Comparison of ENCODE assay signal across 17 mouse cellular contexts in genomic region chr4:151640971-151641370, GRCm38 (mm10).
DNase-seq lines count a peak whose midpoint lies in the region; TF ChIP-seq lines count a peak whose summit lies in the region.
"Had no signal": no experiment of that assay in that cellular context is flagged by ENCODE, and none has a peak within 500 bp of the region (broad histone marks: within the 10 kb centered on the region; RNA-seq: fewer than 3 reads in every experiment).

No protein-coding gene starts in this region.

- peaks cover 11% of the 10 kb centered on the region for H3K4me1 ChIP-seq in cerebellum, adult 2 months (ENCODE audit: control insufficient read depth, insufficient read depth, low read length)

- no peaks in the 10 kb centered on the region for H3K27me3 ChIP-seq in cerebellum, adult 2 months (ENCODE audit: control insufficient read depth, insufficient read depth, low read length)
- H3K27me3 ChIP-seq: hindbrain, embryonic 15.5 days had no signal

- no peak overlapping the region for H3K27ac ChIP-seq in cerebellum, adult 2 months (ENCODE audit: insufficient read depth, low read length)
- H3K27ac ChIP-seq: embryonic facial prominence, embryonic 10.5 days; heart, embryonic 13.5 days; hindbrain, embryonic 15.5 days had no signal

- peak; percentile 34 to 60 for DNase-seq in frontal cortex, postnatal 36 days (ENCODE audit: low spot score in 2 of 2)
- DNase-seq in frontal cortex, postnatal 14 days (ENCODE audit: low spot score in 2 of 2): no peak
- peak; percentile 46 for DNase-seq in right cerebral cortex, adult 18-20 months
- DNase-seq in right cerebral cortex, postnatal 14 days: no peak
- peak; percentile 15 to 43 for DNase-seq in left cerebral cortex, postnatal 14 days (ENCODE audit: low spot score in 2 of 2)
- peak; percentile 76 for DNase-seq in telencephalon, adult 2 months (ENCODE audit: low read depth, low spot score)
- no peak for DNase-seq in cerebellum, adult 2 months
- DNase-seq: adrenal gland, adult 8-10 months; adrenal gland, postnatal 36 days; cerebellum, adult 11 months; cerebellum, adult 9-10 months; cerebellum, postnatal 25 days; gastrocnemius, postnatal 14 days; heart, postnatal 36 days had no signal

- no peak for TF ChIP-seq CTCF in cerebellum, adult 2 months (IDR thresholded peaks at IDR 0.05; ENCODE audit: borderline replicate concordance, insufficient read depth, low read depth, low read length)

- TF ChIP-seq POLR2A in cerebellum, adult 2 months (IDR thresholded peaks at IDR 0.05; ENCODE audit: borderline replicate concordance, insufficient read depth, low read length): no peak

- intact Hi-C loops in left cerebral cortex, postnatal 14 days (cut with DNase I): no loop called here

- H3K4me3 ChIP-seq in cerebellum, adult 2 months (replicated peaks; ENCODE audit: insufficient read depth, low read depth, low read length): no peak overlapping the region
- H3K4me3 ChIP-seq: embryonic facial prominence, embryonic 10.5 days; heart, embryonic 13.5 days; hindbrain, embryonic 15.5 days had no signal

- 84% methylated on average over 8 of the region's 8 CpGs for WGBS in cerebellum, adult 2 months

Comparison
In these comparisons a context has a peak if more than half of its experiments do, and no peak if none do; other contexts are left out.
1. DNase-seq: peak in frontal cortex, postnatal 36 days (2 of 2), right cerebral cortex, adult 18-20 months (single experiment), left cerebral cortex, postnatal 14 days (2 of 2) and telencephalon, adult 2 months (single experiment); none in frontal cortex, postnatal 14 days (0 of 2), right cerebral cortex, postnatal 14 days (single experiment) and cerebellum, adult 2 months (0 of 2).